Mouse (Mus musculus) liver, embryonic 14.5 days (tissue): ENCODE data around the gene Edf1. TPM values are rescaled to one million over a fixed set of nuclear protein-coding genes. Genes with fewer than 3 reads are reported as not detected.

ENCODE experiments used
- ATAC-seq: fragments of 200-750 bp; cut with Nextera tagmentation; 2 replicates; pipeline ENCODE4 v1.8.0; 2017; ENCODE audit warnings: moderate number of reproducible peaks, mild to moderate bottlenecking, moderate library complexity; ENCODE audit not compliant: insufficient read depth
- DNase-seq, 3 experiments: peaks; one replicate each; pipeline ENCODE4 v3.0.0-alpha.2; 2012 to 2013; ENCODE audit warnings: low read depth in 3 of 3, low spot score in 3 of 3
- H3K27ac ChIP-seq: fragments of 300-500 bp; sonication (generic); 2 replicates; pipeline ENCODE4 v1.5.1; 2014; ENCODE audit warnings: moderate library complexity, mild to moderate bottlenecking, control low read depth, inconsistent platforms
- H3K27me3 ChIP-seq: fragments of 300-500 bp; sonication (generic); 2 replicates; pipeline ENCODE4 v1.6.1; 2014; ENCODE audit warnings: mild to moderate bottlenecking, low read length, moderate library complexity; ENCODE audit not compliant: control insufficient read depth, insufficient read depth
- H3K36me3 ChIP-seq: fragments of 300-500 bp; sonication (generic); replicated peaks from 2 replicates; pipeline ENCODE4 v1.6.1; 2014; ENCODE audit warnings: low read depth; ENCODE audit not compliant: control insufficient read depth, insufficient read depth
- H3K4me1 ChIP-seq, 2 experiments: fragments of 200-500 bp in 1 of 2; fragments of 300-500 bp in 1 of 2; sonication (generic) in 1 of 2; replicated peaks; 2 replicates each; pipeline ENCODE4 v1.6.1; 2012 to 2014; ENCODE audit warnings: antibody characterized with exemption in 1 of 2, inconsistent platforms in 1 of 2, low read length in 1 of 2; ENCODE audit not compliant: control insufficient read depth in 2 of 2, insufficient read depth in 2 of 2
- H3K4me2 ChIP-seq: fragments of 300-500 bp; sonication (generic); 2 replicates; pipeline ENCODE4 v1.6.1; 2014; ENCODE audit warnings: low read depth, mild to moderate bottlenecking, control low read depth, moderate library complexity
- H3K4me3 ChIP-seq, 2 experiments: fragments of 200-500 bp in 1 of 2; fragments of 300-500 bp in 1 of 2; sonication (generic) in 1 of 2; 2 replicates each; pipeline ENCODE4 v1.5.1; 2012 to 2014; ENCODE audit warnings: low read depth in 2 of 2, low read length in 2 of 2, mild to moderate bottlenecking in 2 of 2, control low read depth in 1 of 2, inconsistent platforms in 1 of 2, moderate library complexity in 1 of 2; ENCODE audit not compliant: insufficient read depth in 1 of 2
- H3K9ac ChIP-seq: fragments of 300-500 bp; sonication (generic); replicated peaks from 2 replicates; pipeline ENCODE4 v1.6.1; 2014; ENCODE audit warnings: mild to moderate bottlenecking, control low read depth, moderate library complexity
- H3K9me3 ChIP-seq: fragments of 300-500 bp; sonication (generic); 2 replicates; pipeline ENCODE4 v1.6.1; 2016; ENCODE audit warnings: low read length, mixed read lengths; ENCODE audit not compliant: control insufficient read depth
- CTCF ChIP-seq: IDR thresholded peaks from 2 replicates; pipeline ENCODE4 v1.5.1; 2016; ENCODE audit warnings: antibody characterized with exemption, low read depth, control low read depth
- EP300 ChIP-seq: IDR thresholded peaks from 2 replicates; pipeline ENCODE4 v1.6.1; 2016; ENCODE audit warnings: antibody characterized with exemption, low read depth
- WGBS: fragments of 180-500 bp; shearing (Covaris S2); extraction: QIAGEN DNeasy Blood & Tissue Kit; methylation state at CpG from one replicate; pipeline ENCODE4 v1.1.7; 2014; ENCODE audit not compliant: insufficient replicate concordance; 5-methylcytosine and 5-hydroxymethylcytosine counted together
- polyA plus RNA-seq, 2 experiments: library from polyadenylated mRNA; depleted of rRNA in 1 of 2; stranded (reverse) in 1 of 2; unstranded in 1 of 2; fragments of >200 nt; fragmentation: Nextera tagmentation in 1 of 2; extraction: Ambion mirVana in 1 of 2; gene quantifications; 2 replicates each; pipeline versions ENCODE4 v1.2.1 to v1.2.3; 2012 to 2014

Gene Edf1
- polyA plus RNA-seq, 2 experiments, result 104 to 192 TPM

- H3K4me3 ChIP-seq, result no peak overlapping the region
- TF ChIP-seq EP300, result no peak
- TF ChIP-seq CTCF, result no peak
- ATAC-seq, result no peak
- H3K27ac ChIP-seq, result no peak overlapping the region
- H3K4me1 ChIP-seq, result no peaks in the 10 kb centered on the region; a peak in 1 of 4 replicates
- 85% methylated on average over 1 of the region's 1 CpGs for WGBS
- no peak overlapping the region for H3K9ac ChIP-seq
- no peak for DNase-seq
- H3K9me3 ChIP-seq, result no peaks in the 10 kb centered on the region
- peaks cover 58% of the 10 kb centered on the region for H3K36me3 ChIP-seq
- H3K4me2 ChIP-seq, result no peak overlapping the region
- no peaks in the 10 kb centered on the region for H3K27me3 ChIP-seq
These were observed 41.1 kb downstream of the Edf1 start for GRCm38 (mm10) chr2:25598749-25599148.

- H3K36me3 ChIP-seq, result peaks cover 55% of the 10 kb centered on the region
These were observed 42.4 kb downstream of the Edf1 start for GRCm38 (mm10) chr2:25600037-25600436.

GRCm38 (mm10) chr2:25602526-25602925 lies 44.9 kb downstream of the Edf1 start:
- no peaks in the 10 kb centered on the region for H3K9me3 ChIP-seq
- ATAC-seq, result no peak
- no peak overlapping the region for H3K4me2 ChIP-seq
- 90% methylated on average over 5 of the region's 5 CpGs for WGBS
- no peak overlapping the region for H3K9ac ChIP-seq
- TF ChIP-seq EP300, result no peak
- TF ChIP-seq CTCF, result no peak
- H3K27me3 ChIP-seq, result no peaks in the 10 kb centered on the region
- DNase-seq, result no peak
- no peak overlapping the region for H3K4me3 ChIP-seq
- H3K4me1 ChIP-seq, result peaks cover 10 to 13% of the 10 kb centered on the region in 2 experiments; a peak in 3 of 4 replicates
- no peak overlapping the region for H3K27ac ChIP-seq
- H3K36me3 ChIP-seq, result peaks cover 37% of the 10 kb centered on the region

More at GRCm38 (mm10) chr2:25600037-25600436, 42.4 kb downstream of the Edf1 start:
- Histone ChIP-seq H3K27me3 (no peaks in the 10 kb centered on the region), H3K4me3 (no peak overlapping the region), H3K4me2 (no peak overlapping the region), H3K27ac (no peak overlapping the region), H3K4me1 (no peaks in the 10 kb centered on the region; a peak in 1 of 4 replicates), H3K9ac (no peak overlapping the region), H3K9me3 (no peaks in the 10 kb centered on the region)
- TF ChIP-seq EP300 (no peak), CTCF (no peak)
- ATAC-seq (peak; percentile 57; the same call in 1 of the 2 replicates), DNase-seq (no peak)
- 72% methylated on average over 2 of the region's 2 CpGs for WGBS

GRCm38 (mm10) chr2:25607761-25608622 lies 50.3 kb downstream of the Edf1 start, which contains the start of gene Rabl6:
Rabl6 (minus strand) TSS chr2:25608521.
- H3K9me3 ChIP-seq, result no peaks in the 10 kb centered on the region
- peak within 1 kb of the TSS; percentile 83 for H3K9ac ChIP-seq
- ATAC-seq (peak; percentile 83), DNase-seq (peak; percentile 71 to 75 (median 74))
- peak within 1 kb of the TSS; percentile 80 for H3K4me2 ChIP-seq
- no peaks in the 10 kb centered on the region for H3K36me3 ChIP-seq
- TF ChIP-seq CTCF (no peak), EP300 (no peak)
- H3K4me1 ChIP-seq, result peaks cover 15 to 16% of the 10 kb centered on the region in 2 experiments
- H3K4me3 ChIP-seq, result peak within 1 kb of the TSS; percentile 75 to 88
- H3K27ac ChIP-seq, result peak within 1 kb of the TSS; percentile 24
- H3K27me3 ChIP-seq, result no peaks in the 10 kb centered on the region
- WGBS, result under 1% methylated on average over 80 of the region's 80 CpGs

- WGBS, result 50% methylated on average over 10 of the region's 10 CpGs
- peak overlapping the region; percentile 75 to 88; a peak in 3 of 4 replicates for H3K4me3 ChIP-seq
- H3K36me3 ChIP-seq, result no peaks in the 10 kb centered on the region
- peak; percentile 9; the same call in 1 of the 2 replicates for ATAC-seq
- no peak for DNase-seq
- peaks cover 15 to 16% of the 10 kb centered on the region in 2 experiments for H3K4me1 ChIP-seq
- no peaks in the 10 kb centered on the region for H3K9me3 ChIP-seq
- H3K9ac ChIP-seq, result no peak overlapping the region
- H3K27ac ChIP-seq, result no peak overlapping the region
- no peak for TF ChIP-seq CTCF
- no peak for TF ChIP-seq EP300
- peak overlapping the region; percentile 80 for H3K4me2 ChIP-seq
- no peaks in the 10 kb centered on the region for H3K27me3 ChIP-seq
These were observed 51.0 kb downstream of the Edf1 start for GRCm38 (mm10) chr2:25608671-25609070.

Other genes with a start within 250 kb of the Edf1 start
Only the 30 nearest of the 33 such genes appear.
- 9.3 and 10.6 TPM in 2 replicates for gene Dpp7, start 201.5 kb upstream of the Edf1 start, polyA plus RNA-seq (2012; rRNA removed)
- 9.4 and 12.8 TPM in 2 replicates for gene Dpp7, start 201.5 kb upstream of the Edf1 start, polyA plus RNA-seq (2014; fragmentation: Nextera tagmentation; extraction: Ambion mirVana)
- gene Uap1l1, start 192.2 kb upstream of the Edf1 start, polyA plus RNA-seq (2012; rRNA removed), result 2.9 and 3.8 TPM in 2 replicates
- 9.3 and 14.1 TPM in 2 replicates for gene Uap1l1, start 192.2 kb upstream of the Edf1 start, polyA plus RNA-seq (2014; fragmentation: Nextera tagmentation; extraction: Ambion mirVana)
- gene Sapcd2, start 185.5 kb upstream of the Edf1 start, polyA plus RNA-seq (2012; rRNA removed), result 20.1 and 21.5 TPM in 2 replicates
- gene Sapcd2, start 185.5 kb upstream of the Edf1 start, polyA plus RNA-seq (2014; fragmentation: Nextera tagmentation; extraction: Ambion mirVana), result 17.9 and 20.5 TPM in 2 replicates
- 0.18 and 0.30 TPM in 2 replicates for gene Entpd2, start 162.0 kb upstream of the Edf1 start, polyA plus RNA-seq (2012; rRNA removed)
- gene Entpd2, start 162.0 kb upstream of the Edf1 start, polyA plus RNA-seq (2014; fragmentation: Nextera tagmentation; extraction: Ambion mirVana), result 0.23 TPM in 1 of 2 replicates, not detected in the other
- gene Npdc1, start 158.5 kb upstream of the Edf1 start, polyA plus RNA-seq (2012; rRNA removed), result 3.4 and 3.9 TPM in 2 replicates
- 2.4 and 2.7 TPM in 2 replicates for gene Npdc1, start 158.5 kb upstream of the Edf1 start, polyA plus RNA-seq (2014; fragmentation: Nextera tagmentation; extraction: Ambion mirVana)
- 0.55 and 0.58 TPM in 2 replicates for gene Fut7, start 134.6 kb upstream of the Edf1 start, polyA plus RNA-seq (2012; rRNA removed)
- gene Fut7, start 134.6 kb upstream of the Edf1 start, polyA plus RNA-seq (2014; fragmentation: Nextera tagmentation; extraction: Ambion mirVana), result 0.34 and 0.90 TPM in 2 replicates
- gene Abca2, start 129.1 kb upstream of the Edf1 start, polyA plus RNA-seq (2012; rRNA removed), result 2.4 and 2.5 TPM in 2 replicates
- gene Abca2, start 129.1 kb upstream of the Edf1 start, polyA plus RNA-seq (2014; fragmentation: Nextera tagmentation; extraction: Ambion mirVana), result 0.91 and 1.1 TPM in 2 replicates
- 0.08 and 0.32 TPM in 2 replicates for gene Clic3, start 101.0 kb upstream of the Edf1 start, polyA plus RNA-seq (2012; rRNA removed)
- 0.18 and 0.27 TPM in 2 replicates for gene Clic3, start 101.0 kb upstream of the Edf1 start, polyA plus RNA-seq (2014; fragmentation: Nextera tagmentation; extraction: Ambion mirVana)
- 7.9 and 9.2 TPM in 2 replicates for gene Paxx, start 96.8 kb upstream of the Edf1 start, polyA plus RNA-seq (2012; rRNA removed)
- 6.3 and 7.3 TPM in 2 replicates for gene Paxx, start 96.8 kb upstream of the Edf1 start, polyA plus RNA-seq (2014; fragmentation: Nextera tagmentation; extraction: Ambion mirVana)
- 0.47 and 0.96 TPM in 2 replicates for gene Ptgds, start 87.8 kb upstream of the Edf1 start, polyA plus RNA-seq (2012; rRNA removed)
- 0.17 TPM in 1 of 2 replicates, not detected in the other for gene Ptgds, start 87.8 kb upstream of the Edf1 start, polyA plus RNA-seq (2014; fragmentation: Nextera tagmentation; extraction: Ambion mirVana)
- not detected in 2 replicates for gene Lcn12, start 63.9 kb upstream of the Edf1 start, polyA plus RNA-seq (2012; rRNA removed)
- not detected in 2 replicates for gene Lcn12, start 63.9 kb upstream of the Edf1 start, polyA plus RNA-seq (2014; fragmentation: Nextera tagmentation; extraction: Ambion mirVana)
- gene Fbxw5, start 57.1 kb upstream of the Edf1 start, polyA plus RNA-seq (2012; rRNA removed), result 6.2 and 8.1 TPM in 2 replicates
- 18.3 and 20.4 TPM in 2 replicates for gene Fbxw5, start 57.1 kb upstream of the Edf1 start, polyA plus RNA-seq (2014; fragmentation: Nextera tagmentation; extraction: Ambion mirVana)
- 26.7 and 31.2 TPM in 2 replicates for gene C8g, start 56.1 kb upstream of the Edf1 start, polyA plus RNA-seq (2012; rRNA removed)
- 53.1 and 57.9 TPM in 2 replicates for gene C8g, start 56.1 kb upstream of the Edf1 start, polyA plus RNA-seq (2014; fragmentation: Nextera tagmentation; extraction: Ambion mirVana)
- gene Traf2, start 10.9 kb upstream of the Edf1 start, polyA plus RNA-seq (2012; rRNA removed), result 5.2 and 5.9 TPM in 2 replicates
- 12.3 and 14.4 TPM in 2 replicates for gene Traf2, start 10.9 kb upstream of the Edf1 start, polyA plus RNA-seq (2014; fragmentation: Nextera tagmentation; extraction: Ambion mirVana)
- 1.6 and 9.7 TPM in 2 replicates for gene Mamdc4, start 17.0 kb downstream of the Edf1 start, polyA plus RNA-seq (2012; rRNA removed)
- 0.18 and 0.25 TPM in 2 replicates for gene Mamdc4, start 17.0 kb downstream of the Edf1 start, polyA plus RNA-seq (2014; fragmentation: Nextera tagmentation; extraction: Ambion mirVana)
- gene Phpt1, start 17.4 kb downstream of the Edf1 start, polyA plus RNA-seq (2012; rRNA removed), result 29.5 and 31.4 TPM in 2 replicates
- gene Phpt1, start 17.4 kb downstream of the Edf1 start, polyA plus RNA-seq (2014; fragmentation: Nextera tagmentation; extraction: Ambion mirVana), result 44.9 and 46.5 TPM in 2 replicates
- gene Ajm1, start 23.9 kb downstream of the Edf1 start, polyA plus RNA-seq (2012; rRNA removed), result 0.07 and 0.11 TPM in 2 replicates
- not detected in 2 replicates for gene Ajm1, start 23.9 kb downstream of the Edf1 start, polyA plus RNA-seq (2014; fragmentation: Nextera tagmentation; extraction: Ambion mirVana)
- gene Rabl6, start 50.7 kb downstream of the Edf1 start, polyA plus RNA-seq (2012; rRNA removed), result 19.0 and 21.5 TPM in 2 replicates
- 18.6 and 19.7 TPM in 2 replicates for gene Rabl6, start 50.7 kb downstream of the Edf1 start, polyA plus RNA-seq (2014; fragmentation: Nextera tagmentation; extraction: Ambion mirVana)
- gene Ccdc183, start 59.8 kb downstream of the Edf1 start, polyA plus RNA-seq (2012; rRNA removed), result not detected in 2 replicates
- gene Ccdc183, start 59.8 kb downstream of the Edf1 start, polyA plus RNA-seq (2014; fragmentation: Nextera tagmentation; extraction: Ambion mirVana), result 0.08 TPM in 1 of 2 replicates, not detected in the other
- gene Tmem141, start 64.2 kb downstream of the Edf1 start, polyA plus RNA-seq (2012; rRNA removed), result 5.9 and 9.8 TPM in 2 replicates
- gene Tmem141, start 64.2 kb downstream of the Edf1 start, polyA plus RNA-seq (2014; fragmentation: Nextera tagmentation; extraction: Ambion mirVana), result 9.3 and 9.4 TPM in 2 replicates
- gene Fcna, start 70.2 kb downstream of the Edf1 start, polyA plus RNA-seq (2012; rRNA removed), result 23.4 and 27.6 TPM in 2 replicates
- 41.5 and 47.1 TPM in 2 replicates for gene Fcna, start 70.2 kb downstream of the Edf1 start, polyA plus RNA-seq (2014; fragmentation: Nextera tagmentation; extraction: Ambion mirVana)
- not detected in 2 replicates for gene Lcn8, start 95.3 kb downstream of the Edf1 start, polyA plus RNA-seq (2012; rRNA removed)
- gene Lcn8, start 95.3 kb downstream of the Edf1 start, polyA plus RNA-seq (2014; fragmentation: Nextera tagmentation; extraction: Ambion mirVana), result not detected in 2 replicates
- not detected in 2 replicates for gene Lcn5, start 100.1 kb downstream of the Edf1 start, polyA plus RNA-seq (2012; rRNA removed)
- not detected in 2 replicates for gene Lcn5, start 100.1 kb downstream of the Edf1 start, polyA plus RNA-seq (2014; fragmentation: Nextera tagmentation; extraction: Ambion mirVana)
- gene Lcn6, start 118.9 kb downstream of the Edf1 start, polyA plus RNA-seq (2012; rRNA removed), result not detected in 2 replicates
- gene Lcn6, start 118.9 kb downstream of the Edf1 start, polyA plus RNA-seq (2014; fragmentation: Nextera tagmentation; extraction: Ambion mirVana), result not detected in 2 replicates
- gene Lcn10, start 124.9 kb downstream of the Edf1 start, polyA plus RNA-seq (2012; rRNA removed), result not detected in 2 replicates
- not detected in 2 replicates for gene Lcn10, start 124.9 kb downstream of the Edf1 start, polyA plus RNA-seq (2014; fragmentation: Nextera tagmentation; extraction: Ambion mirVana)
- gene Obp2a, start 142.2 kb downstream of the Edf1 start, polyA plus RNA-seq (2012; rRNA removed), result not detected in 2 replicates
- not detected in 2 replicates for gene Obp2a, start 142.2 kb downstream of the Edf1 start, polyA plus RNA-seq (2014; fragmentation: Nextera tagmentation; extraction: Ambion mirVana)
- 3.9 and 5.9 TPM in 2 replicates for gene Bmyc, start 148.9 kb downstream of the Edf1 start, polyA plus RNA-seq (2012; rRNA removed)
- 7.3 and 7.4 TPM in 2 replicates for gene Bmyc, start 148.9 kb downstream of the Edf1 start, polyA plus RNA-seq (2014; fragmentation: Nextera tagmentation; extraction: Ambion mirVana)
- not detected in 2 replicates for gene Obp2b, start 179.2 kb downstream of the Edf1 start, polyA plus RNA-seq (2012; rRNA removed)
- not detected in 2 replicates for gene Obp2b, start 179.2 kb downstream of the Edf1 start, polyA plus RNA-seq (2014; fragmentation: Nextera tagmentation; extraction: Ambion mirVana)
- gene Lcn3, start 207.7 kb downstream of the Edf1 start, polyA plus RNA-seq (2012; rRNA removed), result not detected in 2 replicates
- gene Lcn3, start 207.7 kb downstream of the Edf1 start, polyA plus RNA-seq (2014; fragmentation: Nextera tagmentation; extraction: Ambion mirVana), result not detected in 2 replicates
- gene Lcn11, start 219.2 kb downstream of the Edf1 start, polyA plus RNA-seq (2012; rRNA removed), result not detected in 2 replicates
- not detected in 2 replicates for gene Lcn11, start 219.2 kb downstream of the Edf1 start, polyA plus RNA-seq (2014; fragmentation: Nextera tagmentation; extraction: Ambion mirVana)